Mouse (Mus musculus): ENCODE measurements around the gene Glis3.

DNA sequence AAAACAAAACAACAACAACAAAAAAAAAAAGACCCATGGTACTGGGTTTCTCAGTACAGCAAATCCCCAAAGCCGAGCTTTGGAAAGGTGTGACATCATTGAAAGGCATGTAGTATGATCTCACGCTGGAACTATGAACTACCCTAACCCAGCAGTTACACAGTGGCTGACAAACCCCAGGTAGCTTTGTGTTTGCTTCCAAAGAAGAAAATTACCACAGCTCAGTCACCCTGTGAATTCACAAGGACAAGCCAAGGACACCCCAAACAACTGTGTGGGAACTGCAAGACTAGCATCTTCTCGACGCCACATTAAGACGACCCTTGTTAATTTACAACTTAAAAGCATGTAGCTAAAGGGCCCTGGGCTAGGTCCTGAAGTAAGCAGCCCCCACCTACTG lies 30.4 kb downstream of the Glis3 start:
- TF ChIP-seq CTCF (IDR thresholded peaks at IDR 0.05; ENCODE audit: low read depth) = no peak
- TF ChIP-seq EP300 (IDR thresholded peaks at IDR 0.05; ENCODE audit: low read depth) = no peak
